Mouse (Mus musculus): ENCODE data around the gene Aunip. TPM values are rescaled to one million over a fixed set of nuclear protein-coding genes. Genes with fewer than 3 reads are reported as not detected.

Gene Aunip
- total and polyA plus RNA-seq, 2 experiments: 0.09 TPM; not detected in 1

DNA sequence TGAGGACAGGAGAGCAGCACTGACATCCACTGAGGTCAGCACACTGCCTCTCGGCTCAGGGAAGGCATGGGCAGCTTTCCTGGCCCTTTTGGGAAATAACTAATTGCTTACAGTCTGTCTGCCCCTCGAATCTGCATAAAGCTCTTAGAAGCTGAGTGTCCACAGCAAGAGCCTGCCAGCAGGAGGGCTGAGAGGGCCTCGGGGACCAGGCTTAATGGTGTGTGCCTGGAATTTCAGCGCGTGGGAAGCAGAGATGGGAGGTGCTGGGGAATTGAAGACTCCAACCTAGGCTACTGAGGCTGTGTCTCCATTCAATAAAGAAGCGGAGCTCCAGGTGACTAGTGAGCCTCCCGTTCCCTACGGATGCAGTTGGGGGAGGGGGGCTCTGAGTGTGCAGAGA, 36.6 kb upstream of the Aunip start:
- peaks cover 1% of the 10 kb centered on the region; the same call in 1 of the 2 replicates for H3K4me1 ChIP-seq (ENCODE audit: control insufficient read depth, insufficient read depth, low read length)
- TF ChIP-seq CTCF (IDR thresholded peaks at IDR 0.05; ENCODE audit: low read depth, low read length) (no peak), POLR2A (IDR thresholded peaks at IDR 0.05; ENCODE audit: extremely low read depth, insufficient read depth, low read length) (no peak)
- H3K79me2 ChIP-seq (ENCODE audit: control insufficient read depth, insufficient read depth, low read length): no peaks in the 10 kb centered on the region
- H3K27ac ChIP-seq (replicated peaks; ENCODE audit: insufficient read depth, low read depth, low read length): no peak overlapping the region
- no peaks in the 10 kb centered on the region for H3K27me3 ChIP-seq (ENCODE audit: control insufficient read depth, insufficient read depth, low read length)
- no peak overlapping the region for H3K9ac ChIP-seq (ENCODE audit: low read depth, low read length)
- WGBS: 92% methylated on average over 8 of the region's 8 CpGs
- no peaks in the 10 kb centered on the region for H3K36me3 ChIP-seq (ENCODE audit: control insufficient read depth, insufficient read depth, low read length)
- no peak for DNase-seq (ENCODE audit: extremely low read depth, low read depth, low spot score)
- H3K4me3 ChIP-seq (ENCODE audit: insufficient read depth, low read depth, low read length): no peak overlapping the region

DNA sequence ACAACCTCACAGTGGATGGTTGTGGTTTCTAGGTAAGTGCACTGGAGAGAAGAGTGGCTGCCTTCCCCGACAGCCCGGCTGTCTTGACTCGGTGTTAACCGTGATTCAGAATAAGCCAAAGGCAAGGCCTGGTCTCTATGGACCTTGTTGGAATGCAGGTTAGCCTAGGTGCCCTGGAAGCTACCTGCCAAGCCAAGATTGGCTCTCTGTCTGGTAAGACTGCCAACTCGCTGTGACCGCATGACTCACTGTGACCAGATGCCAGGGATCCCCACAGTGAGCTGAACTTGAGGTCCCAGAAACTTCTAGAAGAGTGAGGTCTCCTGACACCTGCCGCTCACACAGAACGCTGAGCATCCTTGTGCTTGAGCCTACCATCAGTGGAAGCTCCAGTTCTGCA, 33.9 kb upstream of the Aunip start:
- H3K27me3 ChIP-seq (ENCODE audit: control insufficient read depth, insufficient read depth, low read length): no peaks in the 10 kb centered on the region
- peaks cover 1% of the 10 kb centered on the region; the same call in 1 of the 2 replicates for H3K4me1 ChIP-seq (ENCODE audit: control insufficient read depth, insufficient read depth, low read length)
- H3K27ac ChIP-seq (replicated peaks; ENCODE audit: insufficient read depth, low read depth, low read length): no peak overlapping the region
- peak; percentile 61 for DNase-seq (ENCODE audit: extremely low read depth, low read depth, low spot score)
- no peak for TF ChIP-seq POLR2A (IDR thresholded peaks at IDR 0.05; ENCODE audit: extremely low read depth, insufficient read depth, low read length)
- no peak for TF ChIP-seq CTCF (IDR thresholded peaks at IDR 0.05; ENCODE audit: low read depth, low read length)
- no peak overlapping the region for H3K4me3 ChIP-seq (ENCODE audit: insufficient read depth, low read depth, low read length)
- 78% methylated on average over 8 of the region's 8 CpGs for WGBS
- H3K9ac ChIP-seq (ENCODE audit: low read depth, low read length): no peak overlapping the region
- H3K36me3 ChIP-seq (ENCODE audit: control insufficient read depth, insufficient read depth, low read length): no peaks in the 10 kb centered on the region
- H3K79me2 ChIP-seq (ENCODE audit: control insufficient read depth, insufficient read depth, low read length): no peaks in the 10 kb centered on the region

- Histone ChIP-seq H3K4me1 (ENCODE audit: control insufficient read depth, insufficient read depth, low read length) (peaks cover 1% of the 10 kb centered on the region; the same call in 1 of the 2 replicates), H3K4me3 (ENCODE audit: insufficient read depth, low read depth, low read length) (no peak overlapping the region), H3K79me2 (ENCODE audit: control insufficient read depth, insufficient read depth, low read length) (no peaks in the 10 kb centered on the region), H3K27ac (replicated peaks; ENCODE audit: insufficient read depth, low read depth, low read length) (no peak overlapping the region), H3K36me3 (ENCODE audit: control insufficient read depth, insufficient read depth, low read length) (no peaks in the 10 kb centered on the region), H3K27me3 (ENCODE audit: control insufficient read depth, insufficient read depth, low read length) (no peaks in the 10 kb centered on the region), H3K9ac (ENCODE audit: low read depth, low read length) (no peak overlapping the region)
- 6% methylated on average over 9 of the region's 9 CpGs for WGBS
- TF ChIP-seq CTCF (IDR thresholded peaks at IDR 0.05; ENCODE audit: low read depth, low read length) (peak; percentile 100), POLR2A (IDR thresholded peaks at IDR 0.05; ENCODE audit: extremely low read depth, insufficient read depth, low read length) (no peak)
- peak; percentile 60 for DNase-seq (ENCODE audit: extremely low read depth, low read depth, low spot score)
These were observed 32.8 kb upstream of the Aunip start for GRCm38 (mm10) chr4:134478031-134478430.

DNA sequence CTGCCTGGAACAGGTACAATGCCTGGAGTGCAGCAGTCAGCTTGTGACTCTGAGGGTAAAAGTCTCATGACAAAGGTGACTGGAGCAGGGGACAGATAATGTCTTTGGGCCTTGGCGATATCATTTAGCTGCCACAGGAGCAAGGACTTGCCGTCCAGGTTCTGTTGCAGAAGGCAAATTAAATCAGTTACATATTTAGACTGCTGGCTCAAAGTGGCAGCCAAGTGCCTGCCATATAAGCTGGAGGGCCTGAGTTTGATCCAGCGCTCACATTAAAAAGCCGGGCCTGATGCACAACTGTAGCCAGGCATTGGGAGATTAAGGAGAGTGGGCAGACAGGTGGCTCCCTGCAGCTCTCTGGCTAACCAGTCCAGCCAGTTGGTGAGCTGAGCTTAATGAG, 31.0 kb upstream of the Aunip start:
- Histone ChIP-seq H3K79me2 (ENCODE audit: control insufficient read depth, insufficient read depth, low read length) (no peaks in the 10 kb centered on the region), H3K4me3 (ENCODE audit: insufficient read depth, low read depth, low read length) (no peak overlapping the region), H3K27me3 (ENCODE audit: control insufficient read depth, insufficient read depth, low read length) (no peaks in the 10 kb centered on the region), H3K27ac (replicated peaks; ENCODE audit: insufficient read depth, low read depth, low read length) (no peak overlapping the region), H3K9ac (ENCODE audit: low read depth, low read length) (no peak overlapping the region), H3K4me1 (ENCODE audit: control insufficient read depth, insufficient read depth, low read length) (peaks cover 5% of the 10 kb centered on the region), H3K36me3 (ENCODE audit: control insufficient read depth, insufficient read depth, low read length) (no peaks in the 10 kb centered on the region)
- WGBS: 88% methylated on average over 4 of the region's 4 CpGs
- TF ChIP-seq CTCF (IDR thresholded peaks at IDR 0.05; ENCODE audit: low read depth, low read length) (no peak), POLR2A (IDR thresholded peaks at IDR 0.05; ENCODE audit: extremely low read depth, insufficient read depth, low read length) (no peak)
- DNase-seq (ENCODE audit: extremely low read depth, low read depth, low spot score): no peak

DNA sequence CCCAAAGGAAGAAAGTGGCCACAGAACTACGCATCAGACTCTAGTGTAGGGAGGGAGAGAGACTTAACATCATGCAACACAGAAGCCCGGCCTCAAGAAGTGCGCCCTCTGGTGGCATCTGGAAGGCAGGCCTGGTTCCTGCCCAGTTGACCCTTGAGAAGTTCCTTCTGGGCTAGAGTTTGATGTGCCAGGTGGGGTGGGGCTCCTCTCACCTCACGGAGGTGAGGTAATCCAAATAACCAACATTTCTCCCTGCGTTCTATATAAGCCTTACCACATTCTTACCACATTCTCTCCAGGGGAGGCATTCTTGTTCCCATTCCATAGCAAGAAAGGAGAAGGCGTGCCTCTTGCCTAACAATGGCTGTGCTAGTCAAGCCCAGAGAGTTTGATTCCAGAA, 29.9 kb upstream of the Aunip start:
- no peak overlapping the region for H3K9ac ChIP-seq (ENCODE audit: low read depth, low read length)
- peak; percentile 52 for DNase-seq (ENCODE audit: extremely low read depth, low read depth, low spot score)
- H3K4me3 ChIP-seq (ENCODE audit: insufficient read depth, low read depth, low read length): no peak overlapping the region
- H3K79me2 ChIP-seq (ENCODE audit: control insufficient read depth, insufficient read depth, low read length): no peaks in the 10 kb centered on the region
- no peaks in the 10 kb centered on the region for H3K36me3 ChIP-seq (ENCODE audit: control insufficient read depth, insufficient read depth, low read length)
- no peaks in the 10 kb centered on the region for H3K27me3 ChIP-seq (ENCODE audit: control insufficient read depth, insufficient read depth, low read length)
- no peak for TF ChIP-seq POLR2A (IDR thresholded peaks at IDR 0.05; ENCODE audit: extremely low read depth, insufficient read depth, low read length)
- peak; percentile 95 for TF ChIP-seq CTCF (IDR thresholded peaks at IDR 0.05; ENCODE audit: low read depth, low read length)
- H3K27ac ChIP-seq (replicated peaks; ENCODE audit: insufficient read depth, low read depth, low read length): no peak overlapping the region
- 26% methylated on average over 6 of the region's 6 CpGs for WGBS
- peaks cover 13% of the 10 kb centered on the region for H3K4me1 ChIP-seq (ENCODE audit: control insufficient read depth, insufficient read depth, low read length)

- 73% methylated on average over 6 of the region's 6 CpGs for WGBS
- Histone ChIP-seq H3K4me3 (ENCODE audit: insufficient read depth, low read depth, low read length) (no peak overlapping the region), H3K79me2 (ENCODE audit: control insufficient read depth, insufficient read depth, low read length) (no peaks in the 10 kb centered on the region), H3K27ac (replicated peaks; ENCODE audit: insufficient read depth, low read depth, low read length) (no peak overlapping the region), H3K36me3 (ENCODE audit: control insufficient read depth, insufficient read depth, low read length) (no peaks in the 10 kb centered on the region), H3K27me3 (ENCODE audit: control insufficient read depth, insufficient read depth, low read length) (no peaks in the 10 kb centered on the region), H3K9ac (ENCODE audit: low read depth, low read length) (no peak overlapping the region), H3K4me1 (ENCODE audit: control insufficient read depth, insufficient read depth, low read length) (peaks cover 13% of the 10 kb centered on the region)
- TF ChIP-seq CTCF (IDR thresholded peaks at IDR 0.05; ENCODE audit: low read depth, low read length): no peak
- no peak for DNase-seq (ENCODE audit: extremely low read depth, low read depth, low spot score)
These were observed 29.5 kb upstream of the Aunip start for GRCm38 (mm10) chr4:134481270-134481669.
